In genomic region chr17:80096043-80096719, GRCm38 (mm10) we compare ENCODE assay signal across 9 mouse cellular contexts. TPM values are rescaled to one million over a fixed set of nuclear protein-coding genes. Genes with fewer than 3 reads are reported as not detected.
DNase-seq lines count a peak whose midpoint lies in the region; ATAC-seq and TF ChIP-seq lines count a peak whose summit lies in the region.
"Had no signal": no experiment of that assay in that cellular context is flagged by ENCODE, and none has a peak within 500 bp of the region (broad histone marks: within the 10 kb centered on the region; RNA-seq: fewer than 3 reads in every experiment).

No protein-coding gene starts in this region.

- peak; percentile 75 for DNase-seq in ES-CJ7 (ENCODE audit: low read depth, low spot score)
- peak; percentile 11 for DNase-seq in cerebellum, adult 9-10 months
- DNase-seq in frontal cortex, postnatal 10 days (ENCODE audit: low spot score in 2 of 2), result peak; percentile 30 to 42
- DNase-seq in hindbrain, embryonic 14.5 days (ENCODE audit: low spot score), result peak; percentile 55
- peak; percentile 44 to 46 for DNase-seq in layer of hippocampus, postnatal 14 days (ENCODE audit: low spot score in 2 of 2)
- DNase-seq in lung, postnatal 0 days (ENCODE audit: low spot score), result peak; percentile 82
- peak; percentile 23 for DNase-seq in ovary, postnatal 10 days (ENCODE audit: low spot score)
- DNase-seq in thymus, postnatal 36 days, result peak; percentile 7 to 41

- H3K9ac ChIP-seq in hindbrain, embryonic 14.5 days, result no peak overlapping the region; the same call in 1 of the 2 replicates
- no peak overlapping the region for H3K9ac ChIP-seq in lung, postnatal 0 days (replicated peaks; ENCODE audit: low read depth)

- no peak overlapping the region for H3K27ac ChIP-seq in hindbrain, embryonic 14.5 days
- H3K27ac ChIP-seq in lung, postnatal 0 days (ENCODE audit: low read length), result 0 out of 2 replicates have a peak overlapping the region, but pooled peaks have one; percentile 54

- peak; percentile 78; the same call in 1 of the 2 replicates for ATAC-seq in hindbrain, embryonic 14.5 days (ENCODE audit: low FRiP score)
- peak; percentile 92 for ATAC-seq in lung, postnatal 0 days
- ATAC-seq: Patski had no signal

- H3K27me3 ChIP-seq in hindbrain, embryonic 14.5 days (ENCODE audit: control insufficient read depth, insufficient read depth, low read length), result no peaks in the 10 kb centered on the region
- no peaks in the 10 kb centered on the region for H3K27me3 ChIP-seq in lung, postnatal 0 days (replicated peaks; ENCODE audit: insufficient read depth, low read length)

- TF ChIP-seq EP300 in lung, postnatal 0 days (IDR thresholded peaks at IDR 0.05), result no peak

- peak overlapping the region; percentile 34 for H3K4me2 ChIP-seq in hindbrain, embryonic 14.5 days (replicated peaks)
- peak overlapping the region; percentile 44 for H3K4me2 ChIP-seq in lung, postnatal 0 days (replicated peaks; ENCODE audit: low read depth, low read length)

- H3K36me3 ChIP-seq in hindbrain, embryonic 14.5 days (replicated peaks; ENCODE audit: control insufficient read depth, insufficient read depth), result no peaks in the 10 kb centered on the region
- no peaks in the 10 kb centered on the region for H3K36me3 ChIP-seq in lung, postnatal 0 days (ENCODE audit: insufficient read depth, low read length)

- H3K4me1 ChIP-seq in hindbrain, embryonic 14.5 days (replicated peaks; ENCODE audit: control insufficient read depth, insufficient read depth, low read length), result peaks cover 10% of the 10 kb centered on the region
- H3K4me1 ChIP-seq in lung, postnatal 0 days (ENCODE audit: insufficient read depth, low read depth, low read length), result no peaks in the 10 kb centered on the region; the same call in 1 of the 2 replicates

- no peaks in the 10 kb centered on the region for H3K9me3 ChIP-seq in hindbrain, embryonic 14.5 days (ENCODE audit: control insufficient read depth, low read length)
- H3K9me3 ChIP-seq in lung, postnatal 0 days (ENCODE audit: low read length), result no peaks in the 10 kb centered on the region

- H3K4me3 ChIP-seq in hindbrain, embryonic 14.5 days (replicated peaks; ENCODE audit: low read length), result 0 out of 2 replicates have a peak overlapping the region, but pooled peaks have one; percentile 1
- H3K4me3 ChIP-seq in lung, postnatal 0 days (ENCODE audit: low read depth, low read length), result no peak overlapping the region

- 13% methylated on average over 20 of the region's 20 CpGs for WGBS in hindbrain, embryonic 14.5 days
- 14% methylated on average over 20 of the region's 20 CpGs for WGBS in lung, postnatal 0 days

- TF ChIP-seq CTCF in lung, postnatal 0 days (IDR thresholded peaks at IDR 0.05), result no peak

RNA-seq across cellular contexts. Expression of gene Galm, which starts 31.1 kb away (rescaled TPM):
- polyA plus RNA-seq in hindbrain, embryonic 14.5 days (2014; fragmentation: Nextera tagmentation; extraction: Ambion mirVana), result 2.2 and 2.4 TPM in 2 replicates
- total RNA-seq in layer of hippocampus, postnatal 14 days (2021), result 1 to 10 TPM; 4.0 to 5.0 TPM
- polyA plus RNA-seq in lung, postnatal 0 days (2015; fragmentation: Nextera tagmentation; extraction: Ambion mirVana), result 7.5 and 8.6 TPM in 2 replicates

RNA-seq across cellular contexts. Expression of gene Hnrnpll, which starts 34.0 kb away (rescaled TPM):
- 62.7 and 75.2 TPM in 2 replicates for polyA plus RNA-seq in hindbrain, embryonic 14.5 days (2014; fragmentation: Nextera tagmentation; extraction: Ambion mirVana)
- total RNA-seq in layer of hippocampus, postnatal 14 days (2021), result 10 to 100 TPM; 59.5 to 65.4 TPM
- 30.2 and 31.2 TPM in 2 replicates for polyA plus RNA-seq in lung, postnatal 0 days (2015; fragmentation: Nextera tagmentation; extraction: Ambion mirVana)

Comparison
In these comparisons a context has a peak if more than half of its experiments do, and no peak if none do; other contexts are left out.
1. DNase-seq: peak in every context shown above with its lines; median percentile 82 in lung, postnatal 0 days; 75 in ES-CJ7; 55 in hindbrain, embryonic 14.5 days; 45 in layer of hippocampus, postnatal 14 days; 36 in frontal cortex, postnatal 10 days; 24 in thymus, postnatal 36 days; 23 in ovary, postnatal 10 days; 11 in cerebellum, adult 9-10 months.